Mouse (Mus musculus): ENCODE measurements around the gene Slc41a2. TPM values are rescaled to one million over a fixed set of nuclear protein-coding genes. Genes with fewer than 3 reads are reported as not detected.

Slc41a2 gene
- polyA plus RNA-seq, 2 experiments = 1.7 to 2.3 TPM

DNA sequence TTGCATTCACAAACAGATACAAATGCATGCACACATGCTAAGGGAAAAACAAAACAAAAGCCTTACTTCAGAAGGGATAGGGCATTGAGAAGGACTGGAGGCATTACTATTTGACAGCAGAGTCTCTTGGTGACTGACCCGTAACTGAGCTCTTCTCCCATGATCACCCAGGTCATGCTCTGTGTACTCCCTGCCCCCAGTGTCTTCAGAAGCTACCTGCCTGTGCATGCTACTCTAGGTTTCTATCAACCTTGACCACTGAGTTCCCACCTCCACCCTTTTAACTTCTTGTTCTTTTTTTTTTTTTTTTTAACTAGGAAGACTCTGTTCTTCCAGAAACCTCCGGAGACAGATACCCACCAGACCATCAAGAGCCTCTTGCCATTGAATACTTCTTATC, 13.0 kb upstream of the Slc41a2 start:
- H3K36me3 ChIP-seq (ENCODE audit: control insufficient read depth, insufficient read depth, low read length) = no peaks in the 10 kb centered on the region
- H3K9ac ChIP-seq (ENCODE audit: low read depth, low read length, severe bottlenecking) = no peak overlapping the region
- no peak overlapping the region for H3K4me3 ChIP-seq (replicated peaks; ENCODE audit: low read length)
- H3K9me3 ChIP-seq (ENCODE audit: control insufficient read depth, low read length) = no peaks in the 10 kb centered on the region
- DNase-seq (ENCODE audit: low spot score) (no peak), ATAC-seq (ENCODE audit: low FRiP score, low read depth) (no peak)
- peaks cover 4% of the 10 kb centered on the region; the same call in 1 of the 2 replicates for H3K4me1 ChIP-seq (ENCODE audit: control insufficient read depth, insufficient read depth, low read length)
- no peaks in the 10 kb centered on the region for H3K27me3 ChIP-seq (ENCODE audit: control insufficient read depth, insufficient read depth, low read length)
- TF ChIP-seq POLR2A (IDR thresholded peaks at IDR 0.05; ENCODE audit: borderline replicate concordance, extremely low read depth, insufficient read depth, insufficient read length) = no peak
- whole genome bisulfite sequencing = 85% methylated on average over 2 of the region's 2 CpGs
- H3K4me2 ChIP-seq (replicated peaks; ENCODE audit: low read depth, low read length, severe bottlenecking) = no peak overlapping the region
- H3K27ac ChIP-seq (replicated peaks; ENCODE audit: low read depth, low read length) = no peak overlapping the region

DNA sequence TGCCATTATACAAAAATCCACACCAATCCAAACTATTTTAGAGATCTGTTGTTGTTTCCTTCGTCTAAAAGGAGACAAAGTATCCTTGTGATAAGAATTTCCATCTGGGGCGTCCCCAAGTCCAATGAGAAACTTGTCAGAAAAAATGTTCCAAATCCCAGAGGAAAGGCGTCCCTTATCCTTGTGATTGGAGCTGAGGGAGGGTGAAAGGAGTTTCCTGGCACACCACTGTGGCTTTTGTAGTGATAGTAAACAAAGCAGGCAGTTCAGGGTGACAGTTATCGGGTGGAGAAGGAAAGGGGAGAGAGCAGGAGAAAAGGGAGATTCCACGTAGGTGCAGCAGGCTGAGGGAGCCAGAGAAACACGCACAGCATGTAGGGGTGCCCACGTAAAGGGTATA, 9.8 kb upstream of the Slc41a2 start:
- 36% methylated on average over 7 of the region's 7 CpGs for WGBS
- TF ChIP-seq POLR2A (IDR thresholded peaks at IDR 0.05; ENCODE audit: borderline replicate concordance, extremely low read depth, insufficient read depth, insufficient read length) = no peak
- Histone ChIP-seq H3K4me2 (replicated peaks; ENCODE audit: low read depth, low read length, severe bottlenecking) (no peak overlapping the region), H3K9ac (ENCODE audit: low read depth, low read length, severe bottlenecking) (no peak overlapping the region), H3K4me3 (replicated peaks; ENCODE audit: low read length) (no peak overlapping the region), H3K9me3 (ENCODE audit: control insufficient read depth, low read length) (no peaks in the 10 kb centered on the region), H3K4me1 (ENCODE audit: control insufficient read depth, insufficient read depth, low read length) (no peaks in the 10 kb centered on the region), H3K36me3 (ENCODE audit: control insufficient read depth, insufficient read depth, low read length) (no peaks in the 10 kb centered on the region), H3K27me3 (ENCODE audit: control insufficient read depth, insufficient read depth, low read length) (no peaks in the 10 kb centered on the region), H3K27ac (replicated peaks; ENCODE audit: low read depth, low read length) (no peak overlapping the region)
- ATAC-seq (ENCODE audit: low FRiP score, low read depth) (no peak), DNase-seq (ENCODE audit: low spot score) (no peak)

DNA sequence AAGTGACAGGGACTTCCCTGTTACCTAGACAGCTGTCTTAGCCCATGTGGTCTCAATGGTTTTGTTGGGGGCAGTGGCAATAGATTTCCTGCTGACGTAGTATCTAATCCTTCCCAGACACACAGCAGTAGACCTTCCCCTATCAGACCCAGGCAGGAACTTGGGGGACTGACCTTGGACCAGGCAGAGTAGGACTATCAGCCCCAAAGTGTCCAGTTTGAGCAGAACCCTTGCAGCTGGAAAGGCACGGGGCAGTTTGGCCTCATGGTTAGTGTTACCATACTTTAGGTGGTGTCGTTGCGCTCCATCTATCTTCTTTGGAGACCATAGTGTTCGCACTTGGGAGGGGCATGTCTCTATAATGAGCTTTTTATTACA, 8.7 kb upstream of the Slc41a2 start:
- Histone ChIP-seq H3K9ac (ENCODE audit: low read depth, low read length, severe bottlenecking) (no peak overlapping the region), H3K4me3 (replicated peaks; ENCODE audit: low read length) (no peak overlapping the region), H3K36me3 (ENCODE audit: control insufficient read depth, insufficient read depth, low read length) (no peaks in the 10 kb centered on the region), H3K4me2 (replicated peaks; ENCODE audit: low read depth, low read length, severe bottlenecking) (no peak overlapping the region), H3K27ac (replicated peaks; ENCODE audit: low read depth, low read length) (no peak overlapping the region), H3K9me3 (ENCODE audit: control insufficient read depth, low read length) (no peaks in the 10 kb centered on the region), H3K4me1 (ENCODE audit: control insufficient read depth, insufficient read depth, low read length) (no peaks in the 10 kb centered on the region), H3K27me3 (ENCODE audit: control insufficient read depth, insufficient read depth, low read length) (no peaks in the 10 kb centered on the region)
- TF ChIP-seq POLR2A (IDR thresholded peaks at IDR 0.05; ENCODE audit: borderline replicate concordance, extremely low read depth, insufficient read depth, insufficient read length) = no peak
- no peak for ATAC-seq (ENCODE audit: low FRiP score, low read depth)
- no peak for DNase-seq (ENCODE audit: low spot score)
- 78% methylated on average over 5 of the region's 5 CpGs for WGBS

DNA sequence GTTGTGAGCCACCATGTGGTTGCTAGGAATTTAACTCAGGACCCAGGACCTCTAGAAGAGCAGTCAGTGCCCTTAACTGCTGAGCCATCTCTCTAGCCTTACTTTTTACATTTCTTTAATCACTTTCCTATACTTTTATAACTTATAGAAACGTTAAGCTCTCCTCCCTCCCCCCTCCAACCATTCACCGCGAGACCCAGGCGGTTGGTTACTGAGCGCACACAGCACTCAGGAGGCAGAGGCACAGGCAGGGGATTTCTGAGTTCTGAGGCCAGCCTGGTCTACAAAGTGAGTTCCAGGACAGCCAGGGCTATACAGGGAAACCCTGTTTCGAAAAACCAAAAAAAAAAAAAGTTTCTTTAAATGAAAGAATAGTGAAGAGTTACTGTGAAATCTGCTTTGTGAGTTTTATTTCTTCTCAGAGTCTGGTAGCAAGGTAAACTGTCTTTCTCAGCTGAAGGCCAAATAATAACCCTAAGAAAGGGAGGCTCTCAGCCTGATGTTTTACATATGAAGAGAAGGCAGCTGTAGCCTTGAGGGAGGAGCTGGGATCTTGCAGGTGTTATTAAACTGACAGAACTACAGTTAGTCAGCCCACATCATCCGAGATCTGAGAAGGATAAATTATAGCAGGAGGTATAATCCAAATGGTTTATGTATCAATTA, 8.1 kb upstream of the Slc41a2 start:
- no peak overlapping the region for H3K27ac ChIP-seq (replicated peaks; ENCODE audit: low read depth, low read length)

GRCm38 (mm10) chr10:83343828-83344685, 6.4 kb upstream of the Slc41a2 start:
- Histone ChIP-seq H3K9me3 (ENCODE audit: control insufficient read depth, low read length) (no peaks in the 10 kb centered on the region), H3K27ac (replicated peaks; ENCODE audit: low read depth, low read length) (no peak overlapping the region), H3K36me3 (ENCODE audit: control insufficient read depth, insufficient read depth, low read length) (no peaks in the 10 kb centered on the region), H3K4me1 (ENCODE audit: control insufficient read depth, insufficient read depth, low read length) (no peaks in the 10 kb centered on the region), H3K27me3 (ENCODE audit: control insufficient read depth, insufficient read depth, low read length) (no peaks in the 10 kb centered on the region), H3K9ac (ENCODE audit: low read depth, low read length, severe bottlenecking) (no peak overlapping the region), H3K4me3 (replicated peaks; ENCODE audit: low read length) (no peak overlapping the region), H3K4me2 (replicated peaks; ENCODE audit: low read depth, low read length, severe bottlenecking) (no peak overlapping the region)
- TF ChIP-seq POLR2A (IDR thresholded peaks at IDR 0.05; ENCODE audit: borderline replicate concordance, extremely low read depth, insufficient read depth, insufficient read length) = no peak
- no peak for ATAC-seq (ENCODE audit: low FRiP score, low read depth)
- DNase-seq (ENCODE audit: low spot score) = no peak
- WGBS = 54% methylated on average over 2 of the region's 2 CpGs

More for the DNA sequence above, 8.1 kb upstream of the Slc41a2 start:
- no peak overlapping the region for H3K4me3 ChIP-seq (replicated peaks; ENCODE audit: low read length)
- H3K9me3 ChIP-seq (ENCODE audit: control insufficient read depth, low read length) = no peaks in the 10 kb centered on the region
- no peaks in the 10 kb centered on the region for H3K4me1 ChIP-seq (ENCODE audit: control insufficient read depth, insufficient read depth, low read length)
- no peaks in the 10 kb centered on the region for H3K27me3 ChIP-seq (ENCODE audit: control insufficient read depth, insufficient read depth, low read length)
- no peak overlapping the region for H3K9ac ChIP-seq (ENCODE audit: low read depth, low read length, severe bottlenecking)
- no peak for ATAC-seq (ENCODE audit: low FRiP score, low read depth)
- H3K36me3 ChIP-seq (ENCODE audit: control insufficient read depth, insufficient read depth, low read length) = no peaks in the 10 kb centered on the region
- DNase-seq (ENCODE audit: low spot score) = no peak
- WGBS = 39% methylated on average over 7 of the region's 7 CpGs
- no peak for TF ChIP-seq POLR2A (IDR thresholded peaks at IDR 0.05; ENCODE audit: borderline replicate concordance, extremely low read depth, insufficient read depth, insufficient read length)
- H3K4me2 ChIP-seq (replicated peaks; ENCODE audit: low read depth, low read length, severe bottlenecking) = no peak overlapping the region
